Mouse (Mus musculus): Measurements from ENCODE around the gene Fthl17f. TPM values are rescaled to one million over a fixed set of nuclear protein-coding genes. Genes with fewer than 3 reads are reported as not detected.
"Not testable (repeated sequence)": the region's sequence is repeated elsewhere in the genome, so short reads cannot be mapped to it uniquely, and the experiment has no call there.

Gene Fthl17f
- not detected in 2 replicates for polyA plus RNA-seq (2015; fragmentation: Nextera tagmentation; extraction: Ambion mirVana)

DNA sequence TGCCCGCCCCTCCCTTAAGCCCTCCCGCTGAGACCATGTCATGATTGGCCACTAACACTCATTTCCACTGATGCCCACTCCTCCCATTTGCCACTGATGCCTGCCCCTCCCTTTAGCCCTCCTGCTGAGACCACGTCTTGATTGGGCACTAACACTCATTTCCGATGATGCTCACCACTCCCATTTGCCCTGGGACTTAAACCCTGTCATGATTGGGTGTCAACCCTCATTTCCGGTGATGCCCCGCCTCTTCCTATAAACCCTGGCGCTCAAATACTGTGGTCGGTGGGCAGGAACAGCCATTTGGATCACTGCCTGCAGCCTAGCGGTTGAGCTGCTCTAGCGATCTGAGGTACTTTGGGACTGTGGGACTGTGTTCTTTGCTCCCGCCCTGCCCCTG, at the start of gene Fthl17f:
Gene Fthl17f, plus strand, starts transcription at position 301 of the 400 bp plus-strand sequence.
- not testable (repeated sequence) for H3K9me3 ChIP-seq (replicated peaks; ENCODE audit: control insufficient read depth, low read length); H3K27me3 ChIP-seq (ENCODE audit: control insufficient read depth, insufficient read depth, low read depth, low read length); H3K9ac ChIP-seq (ENCODE audit: low read depth, low read length); H3K4me1 ChIP-seq (ENCODE audit: control insufficient read depth, low read depth, low read length); H3K36me3 ChIP-seq (ENCODE audit: control insufficient read depth, insufficient read depth); ATAC-seq (ENCODE audit: low read depth); H3K4me3 ChIP-seq (ENCODE audit: low read depth, low read length); H3K4me2 ChIP-seq (ENCODE audit: low read depth, low read length); H3K27ac ChIP-seq (ENCODE audit: low read length)
- WGBS (ENCODE audit: insufficient replicate concordance) = 75% methylated on average over 11 of the region's 11 CpGs

DNA sequence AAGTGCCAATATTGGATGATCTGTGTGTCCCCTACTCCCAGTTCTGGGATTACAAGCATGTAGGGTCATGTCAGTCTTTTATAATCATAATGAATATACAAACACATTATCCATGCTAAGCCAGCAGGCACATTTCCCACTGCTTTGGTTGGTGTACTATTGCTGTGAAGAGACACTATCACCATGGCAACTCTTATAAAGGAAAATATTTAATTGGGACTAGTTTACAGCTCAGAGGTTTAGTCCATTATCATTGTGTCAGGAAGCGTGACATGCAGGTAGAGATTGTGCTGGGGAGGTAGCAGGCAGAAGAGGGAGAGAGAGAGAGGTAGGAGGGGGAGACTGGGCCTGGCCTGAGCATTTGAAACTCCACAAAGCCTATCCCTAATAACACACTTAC, 46.7 kb upstream of the Fthl17f start:
- no peaks in the 10 kb centered on the region for H3K4me1 ChIP-seq (ENCODE audit: control insufficient read depth, low read depth, low read length)
- 13% methylated on average over 1 of the region's 1 CpGs for WGBS (ENCODE audit: insufficient replicate concordance)
- H3K4me3 ChIP-seq (ENCODE audit: low read depth, low read length) = no peak overlapping the region
- no peak overlapping the region for H3K9ac ChIP-seq (ENCODE audit: low read depth, low read length)
- no peak overlapping the region for H3K27ac ChIP-seq (ENCODE audit: low read length)
- H3K27me3 ChIP-seq (ENCODE audit: control insufficient read depth, insufficient read depth, low read depth, low read length) = no peaks in the 10 kb centered on the region
- no peak overlapping the region for H3K4me2 ChIP-seq (ENCODE audit: low read depth, low read length)
- H3K36me3 ChIP-seq (ENCODE audit: control insufficient read depth, insufficient read depth) = no peaks in the 10 kb centered on the region
- no peak for ATAC-seq (ENCODE audit: low read depth)
- H3K9me3 ChIP-seq (replicated peaks; ENCODE audit: control insufficient read depth, low read length) = no peaks in the 10 kb centered on the region

DNA sequence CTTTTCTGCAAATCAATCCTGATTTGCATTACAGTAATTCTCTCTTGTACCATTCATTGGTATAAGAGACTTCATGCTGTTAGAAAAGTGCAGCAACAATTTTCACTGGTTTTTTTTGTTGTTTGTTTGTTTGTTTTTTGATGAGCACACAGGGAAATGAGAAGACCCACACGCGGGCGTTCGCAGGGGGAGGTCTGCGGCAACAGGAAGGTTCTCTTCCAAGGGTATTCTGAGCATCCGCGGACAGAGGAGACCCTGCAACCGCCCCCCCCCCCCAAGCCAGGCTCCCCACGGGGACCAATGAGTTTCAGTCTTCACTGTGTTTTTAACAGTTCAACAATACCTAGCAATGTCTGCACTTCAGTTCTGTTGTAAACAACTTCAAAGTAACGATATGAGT, 43.3 kb upstream of the Fthl17f start:
- no peaks in the 10 kb centered on the region for H3K9me3 ChIP-seq (replicated peaks; ENCODE audit: control insufficient read depth, low read length)
- WGBS (ENCODE audit: insufficient replicate concordance) = 43% methylated on average over 10 of the region's 10 CpGs
- H3K27ac ChIP-seq (ENCODE audit: low read length) = no peak overlapping the region
- no peak overlapping the region for H3K4me2 ChIP-seq (ENCODE audit: low read depth, low read length)
- no peaks in the 10 kb centered on the region for H3K4me1 ChIP-seq (ENCODE audit: control insufficient read depth, low read depth, low read length)
- ATAC-seq (ENCODE audit: low read depth) = no peak
- no peak overlapping the region for H3K9ac ChIP-seq (ENCODE audit: low read depth, low read length)
- no peaks in the 10 kb centered on the region for H3K27me3 ChIP-seq (ENCODE audit: control insufficient read depth, insufficient read depth, low read depth, low read length)
- no peak overlapping the region for H3K4me3 ChIP-seq (ENCODE audit: low read depth, low read length)
- H3K36me3 ChIP-seq (ENCODE audit: control insufficient read depth, insufficient read depth) = no peaks in the 10 kb centered on the region

DNA sequence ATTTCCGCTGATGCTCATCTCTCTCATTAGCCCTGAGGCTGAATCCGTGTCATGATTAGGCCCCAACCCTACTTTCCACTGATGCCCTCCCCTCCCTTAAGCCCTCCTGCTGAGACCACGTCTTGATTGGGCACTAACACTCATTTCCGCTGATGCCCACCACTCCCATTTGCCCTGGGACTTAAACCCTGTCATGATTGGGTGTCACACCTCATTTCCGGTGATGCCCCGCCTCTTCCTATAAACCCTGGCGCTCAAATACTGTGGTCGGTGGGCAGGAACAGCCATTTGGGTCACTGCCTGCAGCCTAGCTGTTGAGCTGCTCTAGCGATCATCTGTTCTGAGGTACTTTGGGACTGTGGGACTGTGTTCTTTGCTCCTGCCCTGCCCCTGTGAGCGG, 29.6 kb upstream of the Fthl17f start, which contains the start of gene Fthl17e:
Gene Fthl17e, plus strand, starts transcription at position 301 of the 400 bp plus-strand sequence.
- not testable (repeated sequence) for H3K9me3 ChIP-seq (replicated peaks; ENCODE audit: control insufficient read depth, low read length); H3K27ac ChIP-seq (ENCODE audit: low read length); H3K36me3 ChIP-seq (ENCODE audit: control insufficient read depth, insufficient read depth); H3K4me1 ChIP-seq (ENCODE audit: control insufficient read depth, low read depth, low read length); ATAC-seq (ENCODE audit: low read depth); H3K4me3 ChIP-seq (ENCODE audit: low read depth, low read length); H3K9ac ChIP-seq (ENCODE audit: low read depth, low read length); H3K4me2 ChIP-seq (ENCODE audit: low read depth, low read length); H3K27me3 ChIP-seq (ENCODE audit: control insufficient read depth, insufficient read depth, low read depth, low read length)
- no CpG with 5 or more reads among the region's 10 CpGs for WGBS (ENCODE audit: insufficient replicate concordance)

DNA sequence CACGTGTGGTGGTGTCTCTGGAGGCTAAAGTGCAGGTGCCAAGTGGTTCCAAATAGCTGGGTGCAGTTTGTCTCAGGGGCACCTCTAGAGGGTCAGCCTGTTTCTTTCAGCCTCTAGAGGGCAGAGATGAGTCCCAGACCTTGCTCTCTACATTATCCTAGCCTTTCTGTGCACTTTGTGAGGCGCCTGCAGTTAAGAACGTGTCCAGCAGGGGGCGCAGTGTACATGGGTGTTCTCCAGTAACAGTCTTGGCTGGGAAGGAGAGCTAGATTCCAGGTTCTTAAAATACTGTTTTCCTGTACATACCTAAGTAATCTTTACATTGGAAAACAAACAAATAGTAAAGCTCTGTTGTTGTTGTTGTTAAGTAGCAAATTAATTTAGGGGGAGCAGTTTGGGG, 21.2 kb upstream of the Fthl17f start:
- not testable (repeated sequence) for H3K27ac ChIP-seq (ENCODE audit: low read length); H3K9me3 ChIP-seq (replicated peaks; ENCODE audit: control insufficient read depth, low read length); H3K4me3 ChIP-seq (ENCODE audit: low read depth, low read length); H3K36me3 ChIP-seq (ENCODE audit: control insufficient read depth, insufficient read depth); H3K4me1 ChIP-seq (ENCODE audit: control insufficient read depth, low read depth, low read length); ATAC-seq (ENCODE audit: low read depth); H3K4me2 ChIP-seq (ENCODE audit: low read depth, low read length); H3K9ac ChIP-seq (ENCODE audit: low read depth, low read length); H3K27me3 ChIP-seq (ENCODE audit: control insufficient read depth, insufficient read depth, low read depth, low read length)
- WGBS (ENCODE audit: insufficient replicate concordance) = 20% methylated on average over 3 of the region's 4 CpGs

DNA sequence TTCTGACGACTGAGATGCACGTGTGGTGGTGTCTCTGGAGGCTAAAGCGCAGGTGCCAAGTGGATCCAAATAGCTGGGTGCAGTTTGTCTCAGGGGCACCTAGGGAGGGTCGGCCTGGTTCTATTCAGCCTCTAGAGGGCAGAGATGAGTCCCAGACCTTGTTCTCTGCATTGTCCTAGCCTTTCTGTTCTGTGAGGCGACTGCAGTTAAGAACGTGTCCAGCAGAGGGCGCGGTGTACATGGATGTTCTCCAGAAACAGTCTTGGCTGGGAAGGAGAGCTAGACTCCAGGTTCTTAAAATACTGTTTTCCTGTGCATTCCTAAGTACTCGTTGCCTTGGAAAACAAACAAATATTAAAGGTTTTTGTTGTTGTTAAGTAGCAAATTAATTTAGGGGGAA, 1.9 kb upstream of the Fthl17f start:
- not testable (repeated sequence) for H3K36me3 ChIP-seq (ENCODE audit: control insufficient read depth, insufficient read depth); H3K4me2 ChIP-seq (ENCODE audit: low read depth, low read length); ATAC-seq (ENCODE audit: low read depth); H3K4me3 ChIP-seq (ENCODE audit: low read depth, low read length); H3K27me3 ChIP-seq (ENCODE audit: control insufficient read depth, insufficient read depth, low read depth, low read length); H3K27ac ChIP-seq (ENCODE audit: low read length); H3K9ac ChIP-seq (ENCODE audit: low read depth, low read length); H3K9me3 ChIP-seq (replicated peaks; ENCODE audit: control insufficient read depth, low read length); H3K4me1 ChIP-seq (ENCODE audit: control insufficient read depth, low read depth, low read length)
- WGBS (ENCODE audit: insufficient replicate concordance) = 20% methylated on average over 7 of the region's 9 CpGs

DNA sequence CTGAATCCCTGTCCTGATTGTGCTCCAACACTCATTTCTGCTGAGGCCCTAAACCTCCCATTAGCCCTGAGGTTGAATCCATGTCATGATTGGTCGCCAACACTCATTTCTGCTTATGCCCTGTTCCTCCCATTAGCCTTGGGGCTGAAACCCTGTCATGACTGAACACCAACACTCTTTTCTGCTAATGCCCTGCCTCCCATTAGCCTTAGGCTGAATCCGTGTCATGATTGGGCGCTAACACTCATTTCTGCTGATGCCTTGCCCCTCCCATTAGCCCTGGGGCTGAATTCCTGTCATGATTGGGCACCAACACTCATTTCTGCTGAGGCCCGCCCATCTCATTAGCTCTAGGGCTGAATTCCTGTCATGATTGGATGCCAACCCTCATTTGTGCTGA, 714 bp upstream of the Fthl17f start:
- ATAC-seq (ENCODE audit: low read depth) = no peak
- no peaks in the 10 kb centered on the region for H3K36me3 ChIP-seq (ENCODE audit: control insufficient read depth, insufficient read depth)
- no peak overlapping the region for H3K4me3 ChIP-seq (ENCODE audit: low read depth, low read length)
- no peak overlapping the region for H3K27ac ChIP-seq (ENCODE audit: low read length)
- no peak overlapping the region for H3K9ac ChIP-seq (ENCODE audit: low read depth, low read length)
- H3K4me1 ChIP-seq (ENCODE audit: control insufficient read depth, low read depth, low read length) = no peaks in the 10 kb centered on the region
- H3K9me3 ChIP-seq (replicated peaks; ENCODE audit: control insufficient read depth, low read length) = no peaks in the 10 kb centered on the region
- H3K4me2 ChIP-seq (ENCODE audit: low read depth, low read length) = no peak overlapping the region
- 66% methylated on average over 4 of the region's 4 CpGs for WGBS (ENCODE audit: insufficient replicate concordance)
- no peaks in the 10 kb centered on the region for H3K27me3 ChIP-seq (ENCODE audit: control insufficient read depth, insufficient read depth, low read depth, low read length)

DNA sequence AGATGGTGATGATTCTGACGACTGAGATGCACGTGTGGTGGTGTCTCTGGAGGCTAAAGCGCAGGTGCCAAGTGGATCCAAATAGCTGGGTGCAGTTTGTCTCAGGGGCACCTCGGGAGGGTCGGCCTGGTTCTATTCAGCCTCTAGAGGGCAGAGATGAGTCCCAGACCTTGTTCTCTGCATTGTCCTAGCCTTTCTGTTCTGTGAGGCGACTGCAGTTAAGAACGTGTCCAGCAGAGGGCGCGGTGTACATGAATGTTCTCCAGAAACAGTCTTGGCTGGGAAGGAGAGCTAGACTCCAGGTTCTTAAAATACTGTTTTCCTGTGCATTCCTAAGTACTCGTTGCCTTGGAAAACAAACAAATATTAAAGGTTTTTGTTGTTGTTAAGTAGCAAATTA, 14.9 kb downstream of the Fthl17f start:
- 15% methylated on average over 7 of the region's 10 CpGs for WGBS (ENCODE audit: insufficient replicate concordance)
- H3K27me3 ChIP-seq (ENCODE audit: control insufficient read depth, insufficient read depth, low read depth, low read length); H3K4me2 ChIP-seq (ENCODE audit: low read depth, low read length); H3K36me3 ChIP-seq (ENCODE audit: control insufficient read depth, insufficient read depth); H3K9ac ChIP-seq (ENCODE audit: low read depth, low read length); H3K9me3 ChIP-seq (replicated peaks; ENCODE audit: control insufficient read depth, low read length); ATAC-seq (ENCODE audit: low read depth); H3K4me3 ChIP-seq (ENCODE audit: low read depth, low read length); H3K4me1 ChIP-seq (ENCODE audit: control insufficient read depth, low read depth, low read length); H3K27ac ChIP-seq (ENCODE audit: low read length): not testable (repeated sequence)

DNA sequence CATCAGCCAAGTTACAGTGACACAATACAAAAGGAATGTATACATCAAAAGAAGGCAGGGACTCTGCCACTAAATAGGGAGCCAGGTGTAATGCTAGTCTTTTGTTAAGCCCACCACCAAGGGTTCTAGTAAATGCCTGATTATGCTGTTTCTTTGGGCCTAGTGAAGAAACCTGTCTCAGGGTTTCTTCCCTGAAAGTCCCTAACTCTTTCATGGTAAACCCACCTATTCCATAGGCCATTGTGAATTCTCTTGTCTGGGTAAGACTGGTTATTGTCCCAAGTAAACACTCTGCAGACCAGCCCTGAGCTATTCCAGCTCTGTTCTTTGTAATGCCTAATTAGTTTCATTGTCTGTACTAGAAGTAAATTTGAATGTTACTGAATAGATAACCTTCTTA, 32.3 kb downstream of the Fthl17f start:
- ATAC-seq (ENCODE audit: low read depth); H3K9me3 ChIP-seq (replicated peaks; ENCODE audit: control insufficient read depth, low read length); H3K27me3 ChIP-seq (ENCODE audit: control insufficient read depth, insufficient read depth, low read depth, low read length); H3K4me2 ChIP-seq (ENCODE audit: low read depth, low read length); H3K36me3 ChIP-seq (ENCODE audit: control insufficient read depth, insufficient read depth); H3K9ac ChIP-seq (ENCODE audit: low read depth, low read length); H3K4me1 ChIP-seq (ENCODE audit: control insufficient read depth, low read depth, low read length); H3K4me3 ChIP-seq (ENCODE audit: low read depth, low read length); H3K27ac ChIP-seq (ENCODE audit: low read length): not testable (repeated sequence)

DNA sequence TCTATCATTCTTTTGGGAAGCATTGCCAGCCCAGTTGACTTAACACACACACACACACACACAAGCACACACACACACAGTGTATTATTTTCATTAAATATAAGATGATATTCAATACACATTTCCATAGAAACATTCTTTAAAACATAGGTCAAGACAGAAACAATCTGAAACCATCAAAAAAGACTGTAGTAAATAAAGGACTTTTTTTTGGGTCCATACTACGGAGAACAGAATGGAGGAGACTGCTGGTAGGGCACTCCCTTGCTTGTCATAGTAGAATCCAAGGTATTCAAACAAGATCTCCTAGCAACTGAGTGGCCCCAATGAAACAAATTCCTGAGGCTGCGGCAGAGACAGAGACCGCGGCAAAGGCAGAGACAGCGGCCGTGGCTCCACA, 41.4 kb downstream of the Fthl17f start, which contains the start of gene 4930402K13Rik:
Gene 4930402K13Rik, plus strand, starts transcription at position 301 of the 400 bp plus-strand sequence.
- Histone ChIP-seq H3K9me3 (replicated peaks; ENCODE audit: control insufficient read depth, low read length) (no peaks in the 10 kb centered on the region), H3K9ac (ENCODE audit: low read depth, low read length) (no peak within 1 kb of the TSS), H3K36me3 (ENCODE audit: control insufficient read depth, insufficient read depth) (no peaks in the 10 kb centered on the region), H3K27me3 (ENCODE audit: control insufficient read depth, insufficient read depth, low read depth, low read length) (no peaks in the 10 kb centered on the region), H3K4me3 (ENCODE audit: low read depth, low read length) (no peak within 1 kb of the TSS), H3K4me1 (ENCODE audit: control insufficient read depth, low read depth, low read length) (no peaks in the 10 kb centered on the region), H3K4me2 (ENCODE audit: low read depth, low read length) (no peak within 1 kb of the TSS), H3K27ac (ENCODE audit: low read length) (no peak within 1 kb of the TSS)
- no peak for ATAC-seq (ENCODE audit: low read depth)
- WGBS (ENCODE audit: insufficient replicate concordance) = 86% methylated on average over 6 of the region's 6 CpGs

Measured in liver, embryonic 16.5 days (tissue).